Mouse (Mus musculus): Measurements from ENCODE around the gene Arhgap15. TPM values are rescaled to one million over a fixed set of nuclear protein-coding genes. Genes with fewer than 3 reads are reported as not detected.

Gene Arhgap15
- polyA plus RNA-seq, 1 experiment from 2014 or later, result 0.38 TPM

- no peak for DNase-seq (ENCODE audit: low spot score)
- Histone ChIP-seq H3K4me3 (no peak overlapping the region), H3K9me3 (replicated peaks) (no peaks in the 10 kb centered on the region), H3K27ac (replicated peaks) (no peak overlapping the region), H3K36me3 (no peaks in the 10 kb centered on the region), H3K27me3 (ENCODE audit: low read depth, poor library complexity, severe bottlenecking) (no peaks in the 10 kb centered on the region), H3K4me1 (no peaks in the 10 kb centered on the region)
- WGBS, result 93% methylated on average over 6 of the region's 6 CpGs
These were observed 331.9 kb downstream of the Arhgap15 start for GRCm38 (mm10) chr2:44080530-44080929.

GRCm38 (mm10) chr2:44081241-44081640, 332.6 kb downstream of the Arhgap15 start:
- Histone ChIP-seq H3K27ac (replicated peaks) (no peak overlapping the region), H3K4me1 (no peaks in the 10 kb centered on the region), H3K27me3 (ENCODE audit: low read depth, poor library complexity, severe bottlenecking) (no peaks in the 10 kb centered on the region), H3K4me3 (no peak overlapping the region), H3K36me3 (no peaks in the 10 kb centered on the region), H3K9me3 (replicated peaks) (no peaks in the 10 kb centered on the region)
- 87% methylated on average over 4 of the region's 4 CpGs for WGBS
- DNase-seq (ENCODE audit: low spot score), result no peak

DNA sequence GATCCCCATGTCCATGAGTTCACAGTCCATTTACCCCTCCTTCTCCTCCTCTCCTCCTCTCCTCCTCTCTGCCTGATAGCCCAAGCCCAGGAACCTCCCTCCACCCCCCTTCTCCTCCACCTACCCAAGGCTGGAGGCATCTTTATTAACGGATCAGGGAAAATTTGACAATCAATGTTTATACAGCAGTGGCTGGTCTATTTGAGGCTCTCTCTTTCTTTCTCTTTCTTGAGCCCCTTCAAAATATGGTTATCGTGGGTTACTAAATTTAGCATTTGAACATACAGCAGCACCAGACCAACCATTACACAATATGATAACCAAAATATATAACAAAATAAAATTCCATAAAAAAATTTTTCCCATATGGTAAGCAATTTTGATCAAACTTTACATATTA, 335.8 kb downstream of the Arhgap15 start:
- no peak for DNase-seq (ENCODE audit: low spot score)
- Histone ChIP-seq H3K4me1 (no peaks in the 10 kb centered on the region), H3K4me3 (no peak overlapping the region), H3K36me3 (no peaks in the 10 kb centered on the region), H3K27ac (replicated peaks) (no peak overlapping the region), H3K27me3 (ENCODE audit: low read depth, poor library complexity, severe bottlenecking) (no peaks in the 10 kb centered on the region), H3K9me3 (replicated peaks) (no peaks in the 10 kb centered on the region)
- whole genome bisulfite sequencing, result 73% methylated on average over 2 of the region's 2 CpGs

DNA sequence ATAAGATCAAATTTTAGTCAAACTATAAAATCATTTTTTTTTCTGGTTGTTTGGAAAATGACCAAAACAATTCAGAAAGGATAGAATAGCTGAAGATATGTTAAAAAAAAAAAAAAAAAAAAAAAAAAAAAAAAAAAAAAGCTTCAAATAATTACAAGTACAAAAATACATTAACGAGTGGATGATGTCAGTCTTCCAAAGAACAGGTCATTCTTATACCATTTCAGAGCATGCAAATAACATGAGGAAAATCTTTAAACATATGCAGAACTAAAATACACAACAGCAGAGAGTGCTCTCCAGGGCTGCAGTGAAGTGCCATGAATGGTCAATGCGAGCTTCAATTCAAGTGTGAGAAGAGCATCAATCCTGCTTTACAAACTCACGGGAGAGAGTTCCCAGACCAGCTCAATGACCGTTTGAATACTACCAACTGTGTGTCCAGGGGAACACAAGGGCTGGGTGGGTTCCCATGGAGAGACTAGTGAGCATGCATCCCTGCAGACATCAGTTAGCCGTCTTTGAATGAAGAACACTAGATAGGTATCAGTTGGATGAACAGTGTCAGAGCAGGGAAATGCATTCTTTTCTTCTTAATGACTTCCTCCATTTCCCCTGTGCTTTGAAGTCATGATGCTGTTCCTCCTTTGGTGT, 337.9 kb downstream of the Arhgap15 start:
- no peaks in the 10 kb centered on the region for H3K36me3 ChIP-seq
- H3K9me3 ChIP-seq (replicated peaks), result no peaks in the 10 kb centered on the region
- H3K4me1 ChIP-seq, result no peaks in the 10 kb centered on the region
- no peak for DNase-seq (ENCODE audit: low spot score)
- H3K4me3 ChIP-seq, result no peak overlapping the region
- WGBS, result 50% methylated on average over 5 of the region's 5 CpGs
- H3K27ac ChIP-seq (replicated peaks), result no peak overlapping the region
- no peaks in the 10 kb centered on the region for H3K27me3 ChIP-seq (ENCODE audit: low read depth, poor library complexity, severe bottlenecking)

GRCm38 (mm10) chr2:44098552-44098951, 349.9 kb downstream of the Arhgap15 start:
- 87% methylated on average over 4 of the region's 4 CpGs for WGBS
- H3K36me3 ChIP-seq, result no peaks in the 10 kb centered on the region

DNA sequence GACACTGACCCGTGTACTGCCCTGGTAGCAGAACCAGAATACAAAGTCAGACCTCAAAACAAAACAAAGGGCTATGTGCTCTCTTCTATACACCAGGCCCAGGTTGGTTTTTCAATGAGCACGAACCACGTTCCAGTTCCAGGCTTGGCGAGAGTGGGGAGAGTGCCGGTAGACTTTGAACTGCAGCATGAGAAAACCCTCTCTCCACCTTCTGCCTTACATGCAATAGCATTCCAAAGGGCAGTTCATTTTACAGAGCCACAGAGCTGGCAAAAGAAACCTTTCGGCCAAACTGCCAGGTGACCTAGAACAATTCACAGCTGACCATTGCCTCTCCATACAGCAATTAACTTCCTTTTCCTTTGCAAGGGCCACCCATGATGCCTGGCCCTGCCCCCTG, 353.7 kb downstream of the Arhgap15 start:
- no peaks in the 10 kb centered on the region for H3K27me3 ChIP-seq (ENCODE audit: low read depth, poor library complexity, severe bottlenecking)
- H3K9me3 ChIP-seq (replicated peaks), result peaks cover 5% of the 10 kb centered on the region; the same call in 1 of the 2 replicates
- peak overlapping the region; percentile 9; the same call in 1 of the 2 replicates for H3K27ac ChIP-seq (replicated peaks)
- WGBS, result 83% methylated on average over 6 of the region's 6 CpGs
- H3K4me1 ChIP-seq, result peaks cover 11% of the 10 kb centered on the region
- H3K36me3 ChIP-seq, result no peaks in the 10 kb centered on the region
- no peak for DNase-seq (ENCODE audit: low spot score)
- H3K4me3 ChIP-seq, result no peak overlapping the region

More at GRCm38 (mm10) chr2:44098552-44098951, 349.9 kb downstream of the Arhgap15 start:
- Histone ChIP-seq H3K9me3 (replicated peaks) (peaks cover 9% of the 10 kb centered on the region; the same call in 1 of the 2 replicates), H3K4me3 (no peak overlapping the region), H3K4me1 (no peaks in the 10 kb centered on the region), H3K27ac (replicated peaks) (no peak overlapping the region), H3K27me3 (ENCODE audit: low read depth, poor library complexity, severe bottlenecking) (no peaks in the 10 kb centered on the region)
- no peak for DNase-seq (ENCODE audit: low spot score)

DNA sequence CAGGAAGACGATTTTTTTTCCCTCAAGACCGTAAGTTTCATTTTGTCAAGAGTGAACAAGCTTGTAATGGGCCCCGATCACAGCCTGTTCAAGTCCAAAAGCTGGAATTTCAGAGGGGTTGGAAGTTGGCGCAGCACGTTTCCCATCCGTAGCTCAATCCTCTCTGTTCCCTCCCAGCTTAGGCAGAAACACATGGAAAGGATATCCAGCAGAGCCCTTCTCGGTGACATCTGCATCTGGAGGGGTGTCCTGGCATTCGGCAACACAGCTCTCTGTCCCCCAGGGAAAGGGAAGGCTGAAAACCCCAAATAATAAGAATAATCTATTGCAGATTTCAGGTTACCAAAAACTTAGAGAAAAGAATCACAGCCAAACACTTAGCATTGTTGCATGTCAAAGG, 354.7 kb downstream of the Arhgap15 start:
- Histone ChIP-seq H3K4me3 (no peak overlapping the region), H3K4me1 (peaks cover 11% of the 10 kb centered on the region), H3K27ac (replicated peaks) (no peak overlapping the region), H3K9me3 (replicated peaks) (no peaks in the 10 kb centered on the region), H3K36me3 (no peaks in the 10 kb centered on the region), H3K27me3 (ENCODE audit: low read depth, poor library complexity, severe bottlenecking) (no peaks in the 10 kb centered on the region)
- 85% methylated on average over 8 of the region's 8 CpGs for WGBS
- no peak for DNase-seq (ENCODE audit: low spot score)

DNA sequence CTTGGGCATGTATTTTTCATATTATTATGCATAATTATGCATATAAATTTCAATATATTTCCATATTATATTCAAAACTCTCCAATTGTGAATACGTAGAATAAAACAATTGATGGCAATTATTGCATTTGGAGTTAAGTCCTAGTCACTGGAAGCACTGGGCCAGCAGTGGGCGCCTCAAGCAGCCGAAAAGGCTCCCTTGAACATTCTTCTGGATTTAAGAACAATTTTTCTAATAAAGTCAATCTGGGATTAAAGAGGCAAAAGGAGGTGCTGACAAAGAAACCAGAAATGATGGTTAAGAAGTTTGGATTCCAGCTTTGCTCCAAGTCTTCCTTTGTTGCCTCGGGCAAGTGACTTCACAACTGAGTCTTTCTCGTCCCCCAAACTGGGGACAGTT, 355.1 kb downstream of the Arhgap15 start:
- peaks cover 11% of the 10 kb centered on the region for H3K4me1 ChIP-seq
- no peaks in the 10 kb centered on the region for H3K9me3 ChIP-seq (replicated peaks)
- no peak overlapping the region for H3K27ac ChIP-seq (replicated peaks)
- no peaks in the 10 kb centered on the region for H3K27me3 ChIP-seq (ENCODE audit: low read depth, poor library complexity, severe bottlenecking)
- no peaks in the 10 kb centered on the region for H3K36me3 ChIP-seq
- 90% methylated on average over 5 of the region's 5 CpGs for WGBS
- no peak overlapping the region for H3K4me3 ChIP-seq
- no peak for DNase-seq (ENCODE audit: low spot score)

- Histone ChIP-seq H3K27ac (replicated peaks) (peak overlapping the region; percentile 69), H3K4me3 (no peak overlapping the region), H3K4me1 (peaks cover 11% of the 10 kb centered on the region), H3K9me3 (replicated peaks) (no peaks in the 10 kb centered on the region), H3K36me3 (no peaks in the 10 kb centered on the region), H3K27me3 (ENCODE audit: low read depth, poor library complexity, severe bottlenecking) (no peaks in the 10 kb centered on the region)
- 60% methylated on average over 22 of the region's 22 CpGs for WGBS
- peak; percentile 43 for DNase-seq (ENCODE audit: low spot score)
These were observed 355.9 kb downstream of the Arhgap15 start for GRCm38 (mm10) chr2:44104282-44105197.

- Histone ChIP-seq H3K36me3 (no peaks in the 10 kb centered on the region), H3K4me3 (no peak overlapping the region), H3K9me3 (replicated peaks) (no peaks in the 10 kb centered on the region), H3K4me1 (peaks cover 11% of the 10 kb centered on the region), H3K27me3 (ENCODE audit: low read depth, poor library complexity, severe bottlenecking) (no peaks in the 10 kb centered on the region), H3K27ac (replicated peaks) (peak overlapping the region; percentile 69)
- DNase-seq (ENCODE audit: low spot score), result no peak
- 90% methylated on average over 8 of the region's 8 CpGs for WGBS
These were observed 356.6 kb downstream of the Arhgap15 start for GRCm38 (mm10) chr2:44105198-44105555.

GRCm38 (mm10) chr2:44106359-44106758, 357.7 kb downstream of the Arhgap15 start:
- no peak for DNase-seq (ENCODE audit: low spot score)
- H3K36me3 ChIP-seq, result no peaks in the 10 kb centered on the region
- no peaks in the 10 kb centered on the region for H3K9me3 ChIP-seq (replicated peaks)
- WGBS, result 87% methylated on average over 8 of the region's 8 CpGs
- H3K4me3 ChIP-seq, result no peak overlapping the region
- H3K27ac ChIP-seq (replicated peaks), result no peak overlapping the region
- no peaks in the 10 kb centered on the region for H3K27me3 ChIP-seq (ENCODE audit: low read depth, poor library complexity, severe bottlenecking)
- H3K4me1 ChIP-seq, result peaks cover 11% of the 10 kb centered on the region

- WGBS, result 89% methylated on average over 3 of the region's 3 CpGs
- Histone ChIP-seq H3K27me3 (ENCODE audit: low read depth, poor library complexity, severe bottlenecking) (no peaks in the 10 kb centered on the region), H3K4me1 (no peaks in the 10 kb centered on the region), H3K4me3 (no peak overlapping the region), H3K36me3 (no peaks in the 10 kb centered on the region), H3K9me3 (replicated peaks) (no peaks in the 10 kb centered on the region), H3K27ac (replicated peaks) (no peak overlapping the region)
- DNase-seq (ENCODE audit: low spot score), result no peak
These were observed 362.7 kb downstream of the Arhgap15 start for GRCm38 (mm10) chr2:44111276-44111675.

Data from midbrain, embryonic 10.5 days (tissue).